Mouse (Mus musculus) cortical plate, adult 2 months (tissue): ENCODE results near the gene Fgfr2.

Experiments
- CTCF ChIP-seq: fragments of 200-500 bp; IDR thresholded peaks from 2 replicates; pipeline ENCODE4 v1.5.1; 2011; ENCODE audit warnings: mild to moderate bottlenecking, control low read depth, low read length; ENCODE audit not compliant: insufficient read depth; ENCODE audit errors: extremely low read depth
- POLR2A ChIP-seq: fragments of 200-500 bp; IDR thresholded peaks from 2 replicates; pipeline ENCODE4 v1.6.1; 2011; ENCODE audit warnings: mild to moderate bottlenecking, low read length, control low read depth; ENCODE audit not compliant: insufficient read depth; ENCODE audit errors: extremely low read depth

DNA sequence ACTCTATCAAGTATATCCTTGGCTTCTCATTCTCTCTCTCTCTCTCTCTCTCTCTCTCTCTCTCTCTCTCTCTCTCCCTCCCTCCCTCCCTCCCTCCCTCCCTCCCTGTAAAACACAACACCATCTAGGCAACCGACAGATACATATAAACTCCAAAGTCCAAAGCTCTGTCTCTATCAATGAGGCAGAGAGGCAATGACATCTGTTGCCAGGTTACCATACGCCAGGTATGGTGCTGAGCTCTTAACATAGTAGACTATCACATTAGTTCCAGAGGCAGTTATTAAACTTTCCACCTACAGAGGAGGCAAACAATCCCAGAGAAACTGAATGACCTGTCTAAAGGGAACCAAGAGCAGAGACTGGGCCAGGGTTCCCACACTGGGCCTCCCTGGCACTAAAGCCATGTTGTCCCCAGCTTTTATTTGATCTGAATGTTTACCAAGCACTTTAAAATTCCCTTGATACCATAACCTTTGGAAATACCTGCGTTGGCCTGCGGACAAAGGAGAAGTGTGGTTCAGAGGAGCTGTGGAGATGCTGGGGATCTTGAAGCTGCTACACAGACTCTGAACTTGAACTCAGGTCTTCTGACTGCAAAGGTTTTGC is 2268.4 kb downstream of the Fgfr2 start:
- no peak for TF ChIP-seq CTCF
- no peak for TF ChIP-seq POLR2A
